Mouse (Mus musculus) embryonic fibroblast, embryonic 13.5 days (primary cell): ENCODE measurements around the gene Ntrk1.

Experiments used
- CTCF ChIP-seq: IDR thresholded peaks from 2 replicates; pipeline ENCODE4 v1.5.1; 2011; ENCODE audit warnings: mild to moderate bottlenecking, control low read depth, low read length, moderate library complexity, borderline replicate concordance; ENCODE audit not compliant: insufficient read depth
- POLR2A ChIP-seq: IDR thresholded peaks from 2 replicates; pipeline ENCODE4 v1.6.1; 2011; ENCODE audit warnings: low read depth, mild to moderate bottlenecking, control low read depth, low read length, moderate library complexity

DNA sequence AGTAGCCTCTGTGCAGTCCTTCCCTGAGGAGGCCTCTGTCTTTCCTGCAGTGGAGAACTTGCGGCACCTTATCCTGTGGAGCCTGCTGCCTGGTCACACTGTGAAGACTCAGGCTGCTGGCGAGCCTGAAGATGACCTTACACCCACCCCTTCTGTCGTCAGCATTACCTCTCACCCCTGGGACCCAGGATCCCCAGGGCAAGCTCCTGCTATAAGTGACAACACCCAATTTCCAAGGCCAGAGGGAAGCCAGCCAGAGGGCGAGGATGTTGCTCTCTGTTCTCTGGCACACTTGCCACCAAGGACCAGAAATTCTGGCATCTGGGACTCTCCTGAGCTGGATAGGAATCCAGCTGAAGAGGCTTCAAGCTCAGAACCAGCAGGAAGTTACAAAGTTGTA is 61.9 kb downstream of the Ntrk1 start:
- no peak for TF ChIP-seq CTCF
- TF ChIP-seq POLR2A: no peak
